Mouse (Mus musculus): ENCODE measurements around the gene Ssh1.

DNA sequence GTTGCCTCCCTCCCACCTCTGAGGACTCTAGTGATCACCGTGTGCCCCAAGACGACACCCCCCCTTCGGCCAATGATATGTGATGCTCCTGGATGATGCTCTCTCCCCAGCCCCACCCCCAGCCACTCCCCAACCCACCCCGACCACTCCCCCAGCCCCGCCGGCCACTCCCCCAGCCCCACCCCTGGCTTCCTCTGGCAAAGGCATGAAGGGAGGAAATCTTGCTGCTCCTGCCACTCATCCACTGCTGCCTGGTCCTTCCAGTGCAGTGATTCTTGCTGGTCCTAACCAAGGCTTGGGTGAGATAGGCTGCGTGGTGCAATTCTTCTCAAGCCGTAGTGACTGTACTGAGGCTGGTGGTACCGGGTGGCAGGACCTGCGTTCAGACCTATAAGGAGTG lies 31.2 kb upstream of the Ssh1 start:
- TF ChIP-seq GATA1 (IDR thresholded peaks at IDR 0.05; ENCODE audit: borderline replicate concordance, low read length), result no peak
- TF ChIP-seq FLI1 (IDR thresholded peaks at IDR 0.05; ENCODE audit: low read length), result no peak

Measured in megakaryocyte, embryonic 14.5 days (primary cell).